Mouse (Mus musculus) hematopoietic stem cell, adult 5-6 weeks (primary cell): Measurements from ENCODE around the gene 1190005I06Rik. TPM values are rescaled to one million over a fixed set of nuclear protein-coding genes. Genes with fewer than 3 reads are reported as not detected.

Source experiments
- ATAC-seq, 2 experiments: fragments of 125-278 bp in 1 of 2; replicated peaks in 1 of 2; 2 replicates each; pipeline ENCODE4 v1.8.0; 2016 to 2017; ENCODE audit warnings: inconsistent platforms in 2 of 2, mild to moderate bottlenecking in 2 of 2, moderate number of reproducible peaks in 2 of 2, low read depth in 1 of 2, moderate TSS enrichment in 1 of 2; ENCODE audit not compliant: low FRiP score in 2 of 2, poor library complexity in 2 of 2, severe bottlenecking in 2 of 2, insufficient read depth in 1 of 2, low TSS enrichment in 1 of 2
- total RNA-seq: library from RNA; stranded (forward); fragments of 172-1452, 232-1000 nt; gene quantifications from 2 replicates; pipeline ENCODE4 v1.2.3, GENCODE M21; 2017

Gene 1190005I06Rik
- total RNA-seq, 1 experiment from 2014 or later = not detected

- ATAC-seq = no peak
Observed at GRCm38 (mm10) chr8:120631441-120632375, 15.7 kb downstream of the 1190005I06Rik start.

- ATAC-seq = no peak
Observed at GRCm38 (mm10) chr8:120630848-120631247, 16.6 kb downstream of the 1190005I06Rik start.

- ATAC-seq = no peak
Observed at GRCm38 (mm10) chr8:120630031-120630430, 17.4 kb downstream of the 1190005I06Rik start.

GRCm38 (mm10) chr8:120627298-120627697 is 20.1 kb downstream of the 1190005I06Rik start:
- no peak for ATAC-seq

GRCm38 (mm10) chr8:120626461-120626860 is 21.0 kb downstream of the 1190005I06Rik start:
- ATAC-seq = no peak

GRCm38 (mm10) chr8:120623608-120624007 is 23.8 kb downstream of the 1190005I06Rik start:
- ATAC-seq = no peak

- ATAC-seq = no peak
Observed at GRCm38 (mm10) chr8:120622161-120622560, 25.3 kb downstream of the 1190005I06Rik start.

- ATAC-seq = no peak
Observed at GRCm38 (mm10) chr8:120620441-120620840, 27.0 kb downstream of the 1190005I06Rik start.

- no peak for ATAC-seq
Observed at GRCm38 (mm10) chr8:120619235-120620180, 27.9 kb downstream of the 1190005I06Rik start.

GRCm38 (mm10) chr8:120618110-120618509 is 29.3 kb downstream of the 1190005I06Rik start:
- peak; percentile 74 to 75 for ATAC-seq

- no peak for ATAC-seq
Observed at GRCm38 (mm10) chr8:120616663-120617626, 30.5 kb downstream of the 1190005I06Rik start.

GRCm38 (mm10) chr8:120614491-120614890 is 32.9 kb downstream of the 1190005I06Rik start:
- no peak for ATAC-seq

GRCm38 (mm10) chr8:120610824-120611223 is 36.6 kb downstream of the 1190005I06Rik start:
- ATAC-seq = no peak

- peak; percentile 75 to 77; a peak in 3 of 4 replicates for ATAC-seq
Observed at GRCm38 (mm10) chr8:120607885-120608284, 39.5 kb downstream of the 1190005I06Rik start.

- peak in 1 of 2 experiments; percentile 25; a peak in 2 of 4 replicates for ATAC-seq
Observed at GRCm38 (mm10) chr8:120607460-120607859, 40.0 kb downstream of the 1190005I06Rik start.

GRCm38 (mm10) chr8:120602672-120603071 is 44.8 kb downstream of the 1190005I06Rik start:
- no peak for ATAC-seq

- peak; percentile 53 to 54; a peak in 1 of 4 replicates for ATAC-seq
Observed at GRCm38 (mm10) chr8:120599504-120599903, 47.9 kb downstream of the 1190005I06Rik start.
